Mouse (Mus musculus) limb, embryonic 15.5 days (tissue): ENCODE measurements at regions not wholly inside any gene's neighbourhood (a gene's known extent, or its start where the extent isn't known, plus 50 kb on each side); places are given as distances from the start of the nearest gene placed in this dataset.
A peak's percentile ranks its signal among the peaks of the same experiment; 100 is the strongest.

ENCODE experiments used
- ATAC-seq: fragments of 200-750 bp; cut with Nextera tagmentation; 2 replicates; pipeline ENCODE4 v1.8.0; 2017; ENCODE audit warnings: low read depth, moderate TSS enrichment; ENCODE audit not compliant: insufficient number of reproducible peaks, low FRiP score, low TSS enrichment
- H3K27ac ChIP-seq: fragments of 300-500 bp; sonication (generic); 2 replicates; pipeline ENCODE4 v1.5.1; 2015; ENCODE audit warnings: moderate library complexity, mild to moderate bottlenecking, inconsistent platforms
- H3K27me3 ChIP-seq: fragments of 300-500 bp; sonication (generic); 2 replicates; pipeline ENCODE4 v1.6.1; 2015; ENCODE audit warnings: inconsistent platforms
- H3K36me3 ChIP-seq: fragments of 300-500 bp; sonication (generic); 2 replicates; pipeline ENCODE4 v1.6.1; 2015; ENCODE audit warnings: inconsistent platforms
- H3K4me1 ChIP-seq: fragments of 300-500 bp; sonication (generic); 2 replicates; pipeline ENCODE4 v1.6.1; 2015; ENCODE audit warnings: inconsistent platforms
- H3K4me2 ChIP-seq: fragments of 300-500 bp; sonication (generic); 2 replicates; pipeline ENCODE4 v1.6.1; 2015; ENCODE audit warnings: mild to moderate bottlenecking, inconsistent platforms
- H3K4me3 ChIP-seq: fragments of 300-500 bp; sonication (generic); 2 replicates; pipeline ENCODE4 v1.5.1; 2015; ENCODE audit warnings: mild to moderate bottlenecking, inconsistent platforms
- H3K9ac ChIP-seq: fragments of 300-500 bp; sonication (generic); 2 replicates; pipeline ENCODE4 v1.6.1; 2015; ENCODE audit warnings: inconsistent platforms
- H3K9me3 ChIP-seq: fragments of 300-500 bp; sonication (generic); 2 replicates; pipeline ENCODE4 v1.6.1; 2016; ENCODE audit warnings: inconsistent platforms
- WGBS: fragments of 180-500 bp; shearing (Covaris S2); methylation state at CpG from one replicate; pipeline ENCODE4 v1.1.7; 2015; 5-methylcytosine and 5-hydroxymethylcytosine counted together

GRCm38 (mm10) chr3:40452958-40453357 is 78.1 kb upstream of the Intu start:
- Histone ChIP-seq H3K4me2 (no peak overlapping the region), H3K36me3 (no peaks in the 10 kb centered on the region), H3K27me3 (no peaks in the 10 kb centered on the region), H3K27ac (peak overlapping the region; percentile 67; the same call in 1 of the 2 replicates), H3K9me3 (no peaks in the 10 kb centered on the region), H3K4me3 (no peak overlapping the region), H3K4me1 (peaks cover 11% of the 10 kb centered on the region), H3K9ac (no peak overlapping the region)
- no peak for ATAC-seq
- 77% methylated on average over 5 of the region's 5 CpGs for WGBS

- Histone ChIP-seq H3K9ac (no peak overlapping the region), H3K36me3 (no peaks in the 10 kb centered on the region), H3K4me1 (peaks cover 11% of the 10 kb centered on the region), H3K27me3 (no peaks in the 10 kb centered on the region), H3K27ac (peak overlapping the region; percentile 67), H3K4me2 (no peak overlapping the region), H3K4me3 (no peak overlapping the region), H3K9me3 (no peaks in the 10 kb centered on the region)
- WGBS, result 13% methylated on average over 4 of the region's 4 CpGs
- ATAC-seq, result peak; percentile 55; the same call in 1 of the 2 replicates
Measured at GRCm38 (mm10) chr3:40453552-40453951, 77.5 kb upstream of the Intu start.

- ATAC-seq, result no peak
Measured at GRCm38 (mm10) chr3:40456070-40456469, 75.0 kb upstream of the Intu start.

DNA sequence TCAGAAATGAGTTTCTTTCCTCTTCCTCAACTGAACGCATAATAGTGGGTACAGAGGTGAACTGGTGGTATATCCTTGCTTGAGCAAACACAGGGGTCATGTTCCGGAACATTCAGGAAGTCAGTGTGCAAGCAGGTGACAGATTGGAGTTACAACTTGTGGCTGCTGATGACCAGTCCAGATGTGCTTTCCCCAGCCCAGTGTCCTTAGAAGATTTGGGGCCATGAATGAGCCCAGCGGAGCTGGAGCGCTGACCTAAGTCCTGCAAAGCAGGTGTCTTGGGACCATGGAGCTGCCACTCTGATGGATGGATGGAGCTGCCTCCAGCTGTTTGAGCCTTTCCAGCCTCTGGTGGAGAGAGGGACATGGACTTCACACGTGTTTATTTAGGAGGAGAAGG is 72.6 kb upstream of the Intu start:
- WGBS, result 81% methylated on average over 5 of the region's 5 CpGs
- H3K27ac ChIP-seq, result no peak overlapping the region
- no peak for ATAC-seq
- H3K36me3 ChIP-seq, result no peaks in the 10 kb centered on the region
- no peak overlapping the region for H3K4me2 ChIP-seq
- H3K9me3 ChIP-seq, result no peaks in the 10 kb centered on the region
- no peak overlapping the region for H3K9ac ChIP-seq
- no peak overlapping the region for H3K4me3 ChIP-seq
- H3K4me1 ChIP-seq, result peaks cover 8% of the 10 kb centered on the region
- H3K27me3 ChIP-seq, result no peaks in the 10 kb centered on the region

More at GRCm38 (mm10) chr3:40456070-40456469, 75.0 kb upstream of the Intu start:
- Histone ChIP-seq H3K27ac (no peak overlapping the region), H3K36me3 (no peaks in the 10 kb centered on the region), H3K9ac (no peak overlapping the region), H3K4me1 (peaks cover 11% of the 10 kb centered on the region), H3K27me3 (no peaks in the 10 kb centered on the region), H3K4me2 (no peak overlapping the region), H3K9me3 (no peaks in the 10 kb centered on the region), H3K4me3 (no peak overlapping the region)
- 83% methylated on average over 2 of the region's 2 CpGs for WGBS

DNA sequence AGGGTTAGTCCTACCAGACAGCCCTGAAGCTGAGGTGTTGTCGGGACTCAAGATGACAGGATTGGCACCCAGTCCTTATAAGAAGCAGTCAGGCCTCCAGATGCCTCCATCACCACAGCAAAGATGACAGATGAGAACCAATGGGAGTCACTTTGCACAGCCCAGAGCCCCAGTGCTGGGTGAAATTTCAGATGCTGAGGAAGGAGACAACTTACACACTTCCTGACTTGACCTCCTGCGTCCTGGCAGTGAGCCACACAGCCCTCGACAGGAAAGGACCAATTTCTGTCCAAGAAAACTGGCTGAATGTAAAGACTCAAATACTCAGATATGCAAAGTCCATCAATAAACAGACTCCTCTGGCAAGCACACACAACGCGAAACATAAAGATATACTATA is 67.6 kb upstream of the Intu start:
- WGBS, result 63% methylated on average over 5 of the region's 5 CpGs
- Histone ChIP-seq H3K4me3 (no peak overlapping the region), H3K36me3 (no peaks in the 10 kb centered on the region), H3K9ac (no peak overlapping the region), H3K27me3 (no peaks in the 10 kb centered on the region), H3K27ac (no peak overlapping the region), H3K4me1 (no peaks in the 10 kb centered on the region), H3K4me2 (no peak overlapping the region), H3K9me3 (no peaks in the 10 kb centered on the region)
- ATAC-seq, result no peak

DNA sequence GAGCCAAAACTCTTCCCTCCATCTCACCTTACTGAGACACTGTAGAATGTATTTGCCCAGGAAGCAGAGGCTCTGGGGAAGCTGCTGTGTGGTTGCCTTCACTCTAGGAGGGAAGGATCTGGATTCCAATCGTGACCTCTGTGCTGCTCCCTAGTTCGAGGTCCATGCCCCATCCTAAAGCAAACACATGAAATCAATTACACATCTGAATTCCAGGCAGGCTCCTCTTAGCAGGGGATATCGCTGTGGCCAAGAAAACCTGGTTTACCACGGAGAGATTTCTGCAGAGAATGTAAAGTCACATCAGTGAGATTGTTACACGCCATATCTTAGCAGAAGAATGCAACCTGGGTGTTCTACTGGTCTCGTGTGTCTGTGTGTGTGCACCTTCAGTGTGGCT is 61.0 kb upstream of the Intu start:
- Histone ChIP-seq H3K9me3 (no peaks in the 10 kb centered on the region), H3K27me3 (no peaks in the 10 kb centered on the region), H3K27ac (no peak overlapping the region), H3K9ac (no peak overlapping the region), H3K4me3 (no peak overlapping the region), H3K36me3 (no peaks in the 10 kb centered on the region), H3K4me2 (no peak overlapping the region), H3K4me1 (no peaks in the 10 kb centered on the region)
- no peak for ATAC-seq
- 36% methylated on average over 6 of the region's 6 CpGs for WGBS

GRCm38 (mm10) chr3:40472766-40473165 is 58.3 kb upstream of the Intu start:
- no peak for ATAC-seq
- Histone ChIP-seq H3K27me3 (no peaks in the 10 kb centered on the region), H3K9me3 (no peaks in the 10 kb centered on the region), H3K4me2 (no peak overlapping the region), H3K36me3 (no peaks in the 10 kb centered on the region), H3K9ac (no peak overlapping the region), H3K27ac (no peak overlapping the region), H3K4me3 (no peak overlapping the region), H3K4me1 (no peaks in the 10 kb centered on the region)
- 40% methylated on average over 6 of the region's 6 CpGs for WGBS

GRCm38 (mm10) chr3:40480258-40480951 is 50.7 kb upstream of the Intu start:
- Histone ChIP-seq H3K27me3 (no peaks in the 10 kb centered on the region), H3K4me3 (no peak overlapping the region), H3K27ac (no peak overlapping the region), H3K9me3 (no peaks in the 10 kb centered on the region), H3K4me1 (peaks cover 18% of the 10 kb centered on the region), H3K9ac (no peak overlapping the region), H3K36me3 (no peaks in the 10 kb centered on the region), H3K4me2 (no peak overlapping the region)
- ATAC-seq, result no peak
- WGBS, result 69% methylated on average over 15 of the region's 15 CpGs
